Mouse (Mus musculus): ENCODE measurements around the gene Eipr1.

Eipr1 gene

GRCm38 (mm10) chr12:28816681-28817426 lies 65.3 kb downstream of the Eipr1 start:
- no peak for DNase-seq (ENCODE audit: extremely low read depth, insufficient read length, low spot score)

GRCm38 (mm10) chr12:28817427-28817752 lies 65.8 kb downstream of the Eipr1 start:
- DNase-seq (ENCODE audit: extremely low read depth, insufficient read length, low spot score) = no peak

GRCm38 (mm10) chr12:28817891-28818290 lies 66.3 kb downstream of the Eipr1 start:
- DNase-seq (ENCODE audit: extremely low read depth, insufficient read length, low spot score) = no peak

DNA sequence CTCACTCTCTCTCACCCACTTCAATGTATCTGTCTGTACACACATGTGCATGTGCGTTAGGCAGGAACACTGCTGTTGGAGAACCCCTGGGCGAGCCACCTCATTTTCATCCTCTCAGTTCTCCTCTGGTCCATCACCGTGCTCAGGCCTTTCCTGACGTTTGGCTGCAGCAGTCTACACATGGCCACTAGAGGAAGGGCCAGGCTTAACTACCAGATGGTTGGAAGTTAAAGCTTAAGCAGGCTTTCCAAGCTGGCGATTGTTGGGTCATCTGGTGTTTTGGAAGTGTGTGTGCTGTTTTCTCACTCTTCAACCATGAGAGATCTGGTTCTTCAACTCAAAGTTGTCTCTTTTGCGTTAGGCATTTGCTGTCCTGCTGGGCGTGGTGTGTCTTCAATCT lies 71.9 kb downstream of the Eipr1 start:
- DNase-seq (ENCODE audit: extremely low read depth, insufficient read length, low spot score) = no peak

DNA sequence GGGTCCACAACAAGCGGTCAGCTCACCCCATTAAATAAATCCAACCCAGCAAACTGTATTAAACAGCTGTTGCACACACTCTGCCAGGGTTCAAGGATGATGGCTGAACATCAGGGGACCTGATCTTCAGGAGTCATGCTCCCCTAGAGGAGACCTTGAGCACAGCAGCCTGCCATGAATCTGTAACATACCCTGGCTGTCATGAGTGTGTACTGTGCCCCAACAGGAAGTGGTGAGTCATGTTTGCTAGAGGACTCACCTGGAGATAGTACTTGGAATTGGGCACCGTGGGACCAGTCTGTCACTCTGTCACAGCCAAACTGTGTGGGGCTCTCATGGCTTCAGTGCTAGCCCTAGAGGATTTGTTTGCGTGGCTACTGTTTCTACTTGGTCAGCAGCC lies 77.9 kb downstream of the Eipr1 start:
- no peak for DNase-seq (ENCODE audit: extremely low read depth, insufficient read length, low spot score)

DNA sequence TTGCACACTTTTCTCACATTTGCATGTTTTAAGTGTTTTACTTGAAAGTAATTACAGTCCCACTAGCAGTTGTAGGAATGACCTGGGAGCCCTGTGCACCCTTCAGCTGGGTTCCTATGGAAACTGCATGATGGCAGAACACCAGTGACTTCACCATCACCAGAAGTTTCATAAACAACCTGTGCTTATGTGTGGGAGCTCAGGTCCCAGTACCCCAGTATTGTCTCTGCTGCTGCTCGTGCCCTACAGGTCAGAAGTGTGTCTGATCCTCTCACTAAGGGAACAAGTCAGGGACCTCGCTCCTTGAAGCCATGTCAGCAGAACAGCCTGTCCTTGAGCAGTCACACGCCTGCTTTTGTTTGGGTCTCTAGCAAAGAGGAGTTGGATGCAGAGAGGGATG lies 78.9 kb downstream of the Eipr1 start:
- no peak for DNase-seq (ENCODE audit: extremely low read depth, insufficient read length, low spot score)

GRCm38 (mm10) chr12:28831066-28831733 lies 79.6 kb downstream of the Eipr1 start:
- peak; percentile 45 for DNase-seq (ENCODE audit: extremely low read depth, insufficient read length, low spot score)

- no peak for DNase-seq (ENCODE audit: extremely low read depth, insufficient read length, low spot score)
Observed at GRCm38 (mm10) chr12:28834266-28834665, 82.7 kb downstream of the Eipr1 start.

DNA sequence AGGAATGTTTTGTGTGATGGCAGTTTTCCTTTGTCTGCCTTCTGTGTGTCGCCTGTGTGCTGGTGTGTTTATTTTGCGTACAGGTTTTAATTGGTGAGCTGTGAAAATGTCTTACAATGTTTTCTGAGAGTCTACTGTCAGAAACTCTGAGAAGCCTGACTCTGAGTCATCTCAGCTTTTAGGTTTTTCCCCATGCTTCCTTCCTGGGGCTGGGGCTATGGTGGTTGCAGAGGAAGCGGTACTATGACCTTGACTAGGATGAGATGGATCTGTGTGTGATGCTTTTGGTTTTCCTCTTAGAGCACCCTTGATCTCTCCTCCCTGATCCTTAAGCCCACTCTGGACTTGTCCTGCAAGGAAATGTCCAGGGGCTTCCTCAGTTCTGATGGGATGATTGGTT lies 84.1 kb downstream of the Eipr1 start:
- no peak for DNase-seq (ENCODE audit: extremely low read depth, insufficient read length, low spot score)

DNA sequence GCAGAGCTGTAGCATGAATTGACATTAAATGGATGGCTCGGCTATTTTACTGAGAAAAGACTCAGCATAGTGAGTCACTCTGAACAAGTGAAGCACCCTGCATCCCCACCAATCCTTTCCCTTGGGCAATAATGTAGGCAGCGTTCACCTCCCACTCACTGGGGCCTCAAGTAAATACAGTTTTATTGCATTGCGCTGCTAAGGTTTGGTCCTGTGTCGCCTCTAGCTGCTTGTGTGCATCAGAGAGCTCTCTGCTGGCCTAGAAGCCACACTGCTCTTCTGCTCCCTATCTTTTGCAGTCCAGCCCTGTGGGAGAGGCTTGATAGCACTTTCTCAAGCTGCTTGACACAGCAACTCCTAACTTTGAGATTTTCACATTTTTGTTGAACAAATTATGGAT lies 86.7 kb downstream of the Eipr1 start:
- DNase-seq (ENCODE audit: extremely low read depth, insufficient read length, low spot score) = no peak

- no peak for DNase-seq (ENCODE audit: extremely low read depth, insufficient read length, low spot score)
Observed at GRCm38 (mm10) chr12:28838971-28839370, 87.4 kb downstream of the Eipr1 start.

DNA sequence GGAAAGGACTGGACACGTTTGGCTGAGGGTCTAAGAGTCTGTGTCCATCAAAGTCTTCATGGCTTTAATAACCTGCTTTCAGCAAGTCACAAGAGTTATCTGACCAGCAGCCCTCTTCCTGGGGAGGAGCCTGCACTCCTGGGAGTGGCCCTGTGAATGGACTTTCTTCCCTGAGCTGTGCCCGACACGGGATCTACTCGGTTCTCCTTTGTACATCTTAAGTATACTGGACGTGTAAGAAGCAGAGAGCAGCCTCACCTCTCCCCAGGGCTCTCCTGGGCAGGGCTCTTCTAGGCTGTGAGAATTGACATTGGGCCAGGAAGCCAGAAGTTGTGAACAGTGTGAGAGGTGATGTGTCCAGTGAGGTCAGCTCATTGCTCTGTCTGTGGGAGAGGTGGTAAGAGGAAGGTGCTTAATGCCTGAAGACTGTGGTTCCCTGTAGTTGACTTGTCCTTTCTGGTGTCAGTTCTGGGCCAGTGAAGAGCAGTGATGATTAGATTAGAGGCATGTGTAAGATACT lies 89.6 kb downstream of the Eipr1 start:
- no peak for DNase-seq (ENCODE audit: extremely low read depth, insufficient read length, low spot score)

GRCm38 (mm10) chr12:28845811-28846210 lies 94.2 kb downstream of the Eipr1 start:
- DNase-seq (ENCODE audit: extremely low read depth, insufficient read length, low spot score) = no peak

DNA sequence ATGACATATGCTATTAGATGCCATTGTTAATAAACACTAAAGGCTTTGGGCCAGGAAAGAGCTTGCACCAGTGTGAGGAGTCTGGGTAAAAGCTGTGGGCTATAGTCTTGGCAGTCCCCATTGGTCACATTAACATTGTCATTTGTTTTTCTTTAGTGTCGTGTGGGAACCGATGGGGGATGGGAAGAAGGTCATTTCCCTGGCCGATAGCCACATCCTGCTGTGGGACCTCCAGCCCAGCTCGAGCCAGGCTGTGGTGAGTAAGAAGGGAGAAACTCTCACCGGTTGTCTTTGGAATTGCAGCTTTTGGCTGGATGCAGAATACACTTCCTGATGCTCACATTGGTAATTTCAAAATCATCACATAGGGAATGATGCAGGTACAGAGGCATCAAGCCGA lies 95.8 kb downstream of the Eipr1 start:
- no peak for DNase-seq (ENCODE audit: extremely low read depth, insufficient read length, low spot score)

GRCm38 (mm10) chr12:28848726-28849612 lies 97.4 kb downstream of the Eipr1 start:
- no peak for DNase-seq (ENCODE audit: extremely low read depth, insufficient read length, low spot score)

- no peak for DNase-seq (ENCODE audit: extremely low read depth, insufficient read length, low spot score)
Observed at GRCm38 (mm10) chr12:28859495-28860263, 108.1 kb downstream of the Eipr1 start.

DNA sequence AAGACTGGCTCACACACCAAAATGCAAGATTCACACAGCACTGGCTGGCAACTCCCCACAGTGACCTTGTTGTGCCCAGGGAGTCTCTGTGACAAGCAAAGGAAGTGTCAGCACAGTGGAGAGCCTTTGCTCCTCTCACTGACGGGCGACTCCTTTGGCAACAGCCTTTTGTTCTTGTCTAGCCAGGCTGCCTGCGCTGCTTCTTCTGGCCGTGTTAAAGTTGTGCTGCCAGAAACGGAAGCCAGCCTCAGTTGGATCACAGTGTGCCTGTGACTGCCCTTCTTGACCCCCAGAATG lies 108.6 kb downstream of the Eipr1 start:
- DNase-seq (ENCODE audit: extremely low read depth, insufficient read length, low spot score) = no peak

DNA sequence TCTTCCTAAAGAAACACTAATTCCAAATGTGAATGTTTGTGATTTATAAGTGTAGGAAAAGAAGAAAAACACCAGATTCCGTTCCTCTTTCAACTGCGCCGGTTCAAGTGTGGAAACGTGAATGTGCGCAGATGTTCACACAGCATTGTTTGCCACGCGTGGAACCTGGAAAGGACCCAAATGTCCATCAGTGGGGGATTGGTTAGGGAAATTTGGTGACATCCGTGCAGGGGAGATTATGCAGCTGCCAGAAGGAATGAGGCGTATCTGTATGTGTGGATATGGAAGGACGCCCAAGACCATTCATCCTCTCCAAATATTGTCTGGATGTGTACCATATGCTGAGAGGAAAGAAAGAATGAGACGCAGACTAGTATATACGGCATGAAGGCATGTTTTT lies 111.7 kb downstream of the Eipr1 start:
- DNase-seq (ENCODE audit: extremely low read depth, insufficient read length, low spot score) = no peak

DNA sequence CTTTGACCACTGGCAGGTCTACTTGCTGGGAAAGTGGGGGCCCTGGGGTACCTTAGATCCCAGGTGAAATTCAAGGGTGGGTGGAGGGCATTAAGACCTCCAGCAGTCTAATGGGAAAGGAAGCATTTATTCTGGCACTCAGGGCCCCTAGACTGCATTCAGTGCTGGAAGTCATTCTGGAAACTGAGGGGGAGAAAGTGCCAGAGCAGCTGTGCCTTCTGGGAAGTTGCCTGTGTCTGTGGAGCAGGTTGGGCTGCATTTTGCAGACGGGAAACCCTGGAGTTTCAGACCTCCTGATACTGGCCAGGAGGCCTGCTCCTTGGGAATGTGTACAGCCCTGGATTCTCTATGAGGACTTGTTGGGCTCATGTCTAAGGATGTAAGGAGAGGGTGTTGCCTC lies 114.5 kb downstream of the Eipr1 start:
- no peak for DNase-seq (ENCODE audit: extremely low read depth, insufficient read length, low spot score)

DNA sequence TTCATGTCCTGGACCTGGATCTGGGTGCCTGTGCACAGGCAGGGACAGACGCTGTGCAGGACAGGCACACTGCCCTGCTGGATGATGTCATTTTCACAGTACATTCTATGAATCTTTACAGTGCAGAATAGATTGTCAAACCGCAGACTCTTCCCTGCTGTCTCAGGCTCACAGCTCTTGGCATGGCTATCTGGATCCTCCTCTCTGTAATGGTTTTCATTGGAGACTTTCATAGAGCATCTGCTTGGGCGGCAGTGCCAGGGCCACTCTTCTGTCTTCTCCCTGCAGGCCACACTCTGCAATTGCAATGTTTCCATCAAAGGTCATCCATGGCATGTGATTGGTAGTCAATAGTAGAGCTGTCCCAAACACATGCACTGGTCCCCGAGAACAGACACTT lies 117.2 kb downstream of the Eipr1 start:
- DNase-seq (ENCODE audit: extremely low read depth, insufficient read length, low spot score) = no peak

- no peak for DNase-seq (ENCODE audit: extremely low read depth, insufficient read length, low spot score)
Observed at GRCm38 (mm10) chr12:28872271-28872670, 120.7 kb downstream of the Eipr1 start.
